Mouse (Mus musculus) left cerebral cortex, adult 2 months (tissue): ENCODE measurements around the gene Dgat2. TPM values are rescaled to one million over a fixed set of nuclear protein-coding genes. Genes with fewer than 3 reads are reported as not detected.
A peak's percentile ranks its signal among the peaks of the same experiment; 100 is the strongest.

Experiments
- DNase-seq, 2 experiments: peaks; one replicate each; pipeline ENCODE4 v3.0.0; 2021 to 2022; ENCODE audit warnings: low spot score in 2 of 2, mixed read lengths in 1 of 2; ENCODE audit errors: extremely low spot score in 1 of 2
- H3K27ac ChIP-seq: fragments of 200-600 bp; 2 replicates; pipeline ENCODE4 v1.8.1; 2022
- H3K4me3 ChIP-seq: fragments of 200-600 bp; 2 replicates; pipeline ENCODE4 v1.8.1; 2022
- CTCF ChIP-seq: fragments of 200-600 bp; IDR thresholded peaks from 2 replicates; pipeline ENCODE4 v1.8.1; 2022; ENCODE audit warnings: antibody characterized with exemption, mild to moderate bottlenecking, moderate library complexity
- intact Hi-C: fragments of 180-260 bp; cut with DNase I; formaldehyde crosslinking; loops from one replicate; pipeline ENCODE4 v1.15.1; 2025
- long read RNA-seq, 2 experiments: library from polyadenylated mRNA; stranded (forward); transcript quantifications; one replicate each; pipeline ENCODE4 v2.0.0; 2021; ENCODE audit warnings: borderline mapping rate in 2 of 2
- total RNA-seq, 2 experiments: library from RNA; stranded (reverse); gene quantifications; 2 replicates each; pipeline ENCODE4 v1.2.3; 2021

Dgat2 gene
- total RNA-seq = 10 to 100 TPM; 55.7 to 57.8 TPM
- long read RNA-seq, experiment 1, transcript Dgat2-201 (8 exons, 2,262 nt) = major isoform, 143 of 179 reads
- long read RNA-seq, experiment 1, partial matches to known transcripts = 20 of 179 reads
- long read RNA-seq, experiment 1, other reads (novel, unspliced or antisense) = 16 of 179 reads
- long read RNA-seq, experiment 2, transcript Dgat2-201 (8 exons, 2,262 nt) = major isoform, 68 of 92 reads
- long read RNA-seq, experiment 2, partial matches to known transcripts = 14 of 92 reads
- long read RNA-seq, experiment 2, other reads (novel, unspliced or antisense) = 10 of 92 reads

DNA sequence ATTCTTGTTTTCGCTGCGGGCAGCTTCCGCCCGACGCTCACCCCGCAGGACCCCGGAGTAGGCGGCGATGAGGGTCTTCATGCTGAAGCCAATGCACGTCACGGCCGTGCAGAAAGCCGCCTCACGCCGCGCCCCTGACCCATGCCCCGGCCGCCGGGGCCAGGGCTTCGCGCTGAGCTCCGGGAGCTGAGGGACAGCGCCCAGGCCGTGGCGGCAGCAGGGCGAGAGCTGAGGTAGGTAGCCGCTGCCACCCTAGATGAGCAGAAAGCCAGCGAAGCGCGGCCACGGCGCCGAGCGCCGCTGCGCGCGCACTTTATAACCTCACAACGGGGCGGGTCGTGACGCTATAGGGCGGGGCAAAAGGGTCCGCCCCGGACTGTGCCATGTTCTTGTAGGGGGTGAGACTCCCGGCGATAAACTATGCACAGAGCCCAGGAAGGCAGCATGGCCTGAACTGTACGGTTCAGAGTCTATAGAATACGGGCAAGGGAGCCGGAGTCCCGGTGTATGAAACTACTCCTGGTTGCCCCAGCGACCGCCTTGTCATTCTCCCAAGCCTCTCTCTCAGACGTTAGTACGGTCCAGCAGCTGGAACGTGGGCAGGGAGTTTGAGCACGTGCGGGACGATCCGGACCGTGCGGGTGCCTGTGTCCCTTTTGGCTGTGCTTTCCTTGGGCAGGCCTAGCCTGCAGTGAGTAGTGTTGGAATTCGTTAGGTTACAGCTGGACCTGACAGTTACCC, at the start of gene Dgat2:
Dgat2 (minus strand) TSS at position 288 of the 741 bp plus-strand sequence.
- peak; percentile 92 to 95 for DNase-seq
- Histone ChIP-seq H3K27ac (peak within 1 kb of the TSS; percentile 99), H3K4me3 (peak within 1 kb of the TSS; percentile 78)
- TF ChIP-seq CTCF = no peak
- intact Hi-C loops = loop anchor here (2.0 kb wide), 1 partner anchor 66 kb away; no protein-coding TSS in a partner anchor

DNA sequence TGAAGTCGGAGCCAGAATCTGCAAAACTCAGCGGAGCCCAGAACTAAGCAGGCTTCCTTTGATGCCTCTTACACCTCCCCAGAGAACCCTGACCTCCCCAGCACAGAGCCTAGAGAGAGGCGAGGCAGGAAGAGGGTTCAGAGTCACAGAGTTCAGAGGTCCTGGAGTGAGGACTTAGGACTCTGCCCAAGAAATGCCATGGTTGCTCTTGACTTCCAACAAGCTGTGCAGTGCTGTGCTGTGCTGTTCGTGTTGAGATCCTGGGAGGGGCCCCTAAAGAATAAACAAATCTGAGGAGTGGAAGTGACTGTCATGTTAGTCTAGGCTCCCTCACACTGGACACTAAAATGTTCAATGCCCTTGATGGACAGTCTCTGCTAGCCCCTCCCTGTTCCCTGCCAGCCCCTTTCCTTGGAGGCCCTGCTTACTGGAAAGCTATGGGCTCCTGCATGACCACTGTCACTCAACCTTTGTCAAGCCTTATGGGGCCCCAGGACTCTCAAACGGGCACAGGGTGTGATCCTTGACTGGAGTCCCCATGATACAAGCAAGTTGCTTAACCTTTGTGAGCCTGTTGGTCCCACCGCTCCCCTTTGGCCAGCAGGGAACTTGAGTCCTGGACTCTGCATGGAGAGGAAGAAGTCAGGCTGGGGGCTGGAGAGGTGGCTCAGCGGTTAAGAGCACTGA, 47.7 kb upstream of the Dgat2 start:
- intact Hi-C loops = no loop called here
- H3K27ac ChIP-seq = no peak overlapping the region
- no peak for TF ChIP-seq CTCF
- no peak overlapping the region for H3K4me3 ChIP-seq
- no peak for DNase-seq

DNA sequence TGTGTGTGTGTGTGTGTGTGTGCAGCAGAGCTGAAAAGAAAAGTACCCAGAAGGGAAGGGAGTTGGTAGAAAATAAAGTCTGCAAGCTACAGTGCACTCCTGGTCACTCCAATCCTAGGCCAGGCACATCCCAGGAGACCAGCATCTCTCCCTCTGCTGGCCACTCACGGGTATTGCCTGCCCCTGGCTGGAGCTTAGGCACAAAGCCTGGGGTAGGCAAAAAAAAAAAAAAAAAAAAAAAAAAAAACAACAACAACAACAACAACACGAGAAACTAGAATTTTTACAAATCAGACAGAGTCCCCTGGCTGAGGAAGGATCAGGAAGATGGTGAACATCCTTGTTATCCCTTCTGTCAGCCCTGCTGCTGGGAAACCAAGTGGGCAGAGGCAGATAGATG, 46.9 kb upstream of the Dgat2 start:
- peak in 1 of 2 experiments; percentile 36 for DNase-seq
- intact Hi-C loops = loop anchor here (10.0 kb wide), 1 partner anchor 55 kb away; no protein-coding TSS in a partner anchor
- H3K4me3 ChIP-seq = no peak overlapping the region
- peak; percentile 59 for TF ChIP-seq CTCF
- H3K27ac ChIP-seq = no peak overlapping the region

DNA sequence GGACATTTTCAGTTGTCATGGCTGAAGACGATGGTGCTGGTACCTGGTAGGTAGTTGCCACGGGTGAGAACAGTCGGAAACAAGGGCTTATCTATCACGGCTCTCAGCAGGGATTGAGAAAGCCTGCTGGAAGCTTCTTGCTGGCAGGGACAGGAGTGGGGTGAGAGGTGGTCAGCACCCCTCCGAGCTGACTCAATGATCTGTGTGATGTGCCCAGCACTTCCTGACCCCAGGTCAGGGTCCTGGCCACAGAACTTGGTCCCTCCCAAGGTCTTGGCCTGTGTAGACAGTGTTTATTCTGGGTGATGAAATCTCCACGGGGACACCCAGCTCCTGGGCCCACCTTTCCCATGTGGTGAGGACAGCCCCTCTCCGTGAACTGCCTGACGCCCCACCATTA, 46.3 kb upstream of the Dgat2 start:
- TF ChIP-seq CTCF = no peak

DNA sequence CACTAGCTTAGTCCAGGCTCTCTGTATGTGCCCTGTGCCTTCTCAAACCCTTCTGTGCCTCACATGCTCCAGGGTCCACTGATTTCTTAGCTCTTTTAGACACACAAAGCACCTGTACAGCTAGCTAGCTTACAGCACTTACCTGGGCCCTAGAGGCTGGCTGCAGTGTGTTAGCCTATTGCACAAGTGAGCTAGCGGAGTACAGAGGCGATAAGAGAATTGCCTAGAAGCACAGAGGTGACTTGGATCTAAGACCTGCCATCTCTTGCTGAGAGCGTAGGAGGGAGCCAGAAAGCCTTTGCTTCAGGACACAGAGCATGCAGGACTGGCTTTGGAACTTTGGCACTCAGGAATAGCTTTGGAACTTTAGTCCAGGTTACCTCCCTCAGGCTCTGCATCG, 44.7 kb upstream of the Dgat2 start:
- Histone ChIP-seq H3K4me3 (no peak overlapping the region), H3K27ac (no peak overlapping the region)
- TF ChIP-seq CTCF = no peak
- intact Hi-C loops = loop anchor here (10.0 kb wide), 1 partner anchor 58 kb away; no protein-coding TSS in a partner anchor
- DNase-seq = no peak

More for the DNA sequence above, 46.3 kb upstream of the Dgat2 start:
- Histone ChIP-seq H3K4me3 (no peak overlapping the region), H3K27ac (no peak overlapping the region)
- intact Hi-C loops = loop anchor here (10.0 kb wide), 1 partner anchor 56 kb away; no protein-coding TSS in a partner anchor
- no peak for DNase-seq

DNA sequence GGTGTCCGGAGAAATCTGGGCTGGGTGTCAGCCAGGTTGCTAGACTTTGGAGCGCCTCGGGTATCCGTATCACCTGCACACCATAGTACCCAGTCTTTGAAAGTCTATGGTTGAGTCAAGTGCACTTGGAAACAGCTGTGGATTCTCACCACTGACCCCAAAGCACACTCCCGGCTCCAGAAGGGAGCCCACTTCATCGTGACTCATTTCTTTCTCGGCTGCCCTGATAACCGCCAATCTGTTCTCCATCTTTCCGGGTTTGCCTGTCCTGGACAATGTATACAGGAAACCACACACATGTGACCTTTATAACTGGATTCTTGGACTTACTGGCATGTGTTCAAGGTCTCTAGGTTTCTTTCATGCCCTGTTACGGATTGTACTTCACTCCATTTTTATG, 44.1 kb upstream of the Dgat2 start:
- H3K27ac ChIP-seq = no peak overlapping the region
- DNase-seq = no peak
- intact Hi-C loops = loop anchor here (10.0 kb wide), 1 partner anchor 58 kb away; no protein-coding TSS in a partner anchor
- H3K4me3 ChIP-seq = no peak overlapping the region
- no peak for TF ChIP-seq CTCF

DNA sequence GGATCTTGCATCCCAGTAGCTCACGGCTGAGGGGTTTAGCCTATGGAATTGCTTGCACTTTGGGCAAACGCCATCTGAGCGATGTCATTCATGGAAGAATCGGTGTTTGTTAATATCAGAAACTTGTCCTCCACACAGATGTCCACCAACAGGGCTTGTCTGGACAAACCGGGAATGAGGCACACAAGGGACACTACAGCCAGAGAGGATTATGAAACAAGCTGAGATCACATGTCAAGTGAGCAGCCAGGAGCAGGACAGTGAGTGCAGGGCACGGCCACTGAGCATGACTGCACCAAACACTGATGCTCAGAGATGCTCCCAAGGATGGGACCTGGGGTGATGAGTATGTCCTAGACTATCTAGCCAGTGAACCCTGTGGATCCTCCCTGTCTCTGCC, 42.9 kb upstream of the Dgat2 start:
- no peak for TF ChIP-seq CTCF
- no peak for DNase-seq
- no peak overlapping the region for H3K4me3 ChIP-seq
- intact Hi-C loops = loop anchor here (10.0 kb wide), 1 partner anchor 59 kb away; no protein-coding TSS in a partner anchor
- H3K27ac ChIP-seq = no peak overlapping the region

DNA sequence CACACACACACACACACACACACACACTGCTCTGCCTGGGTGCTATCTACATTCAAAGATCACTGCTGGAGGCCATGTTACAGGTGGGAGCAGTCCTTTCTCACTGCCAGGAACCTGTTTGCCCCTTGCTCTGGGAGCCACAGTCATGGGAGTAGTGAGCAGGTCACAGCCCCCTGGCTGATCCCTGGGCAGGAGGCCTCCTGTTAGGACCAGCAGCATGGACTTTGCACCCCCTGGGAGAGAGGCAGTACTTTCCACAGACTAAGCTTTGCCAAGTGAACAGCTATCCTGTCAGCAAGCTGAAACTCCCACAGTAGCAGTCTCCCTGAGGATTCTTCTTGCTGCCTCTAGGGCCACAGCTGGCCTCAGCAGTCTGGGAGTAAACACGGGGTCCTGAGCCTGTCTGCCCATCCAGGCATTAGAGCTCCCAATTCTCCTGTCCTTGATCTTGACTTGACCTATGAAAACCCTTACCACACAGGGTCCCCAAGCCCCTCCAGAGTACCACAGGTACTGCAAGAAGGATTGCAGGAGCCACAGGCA, 42.2 kb upstream of the Dgat2 start:
- intact Hi-C loops = loop anchor here (10.0 kb wide), 1 partner anchor 60 kb away; no protein-coding TSS in a partner anchor
- no peak for DNase-seq
- Histone ChIP-seq H3K4me3 (no peak overlapping the region), H3K27ac (no peak overlapping the region)
- no peak for TF ChIP-seq CTCF

DNA sequence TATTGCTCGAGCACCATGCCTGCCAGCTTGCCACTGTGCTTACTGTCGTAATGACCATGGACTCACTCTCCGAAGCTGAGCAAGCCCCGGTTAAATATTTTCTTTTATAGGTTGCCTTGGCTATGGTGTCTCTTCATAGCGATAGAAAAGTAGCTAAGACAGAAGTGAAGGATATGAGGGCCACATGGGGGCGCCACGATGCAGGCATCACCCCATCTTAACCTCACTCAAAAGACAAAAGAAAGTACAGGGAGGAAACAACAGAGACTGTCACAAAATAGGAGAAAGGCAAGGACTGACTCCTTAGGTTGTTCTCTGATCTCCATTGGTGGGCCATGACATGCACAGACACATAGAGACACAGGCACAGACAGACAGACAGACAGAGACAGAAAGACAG, 41.7 kb upstream of the Dgat2 start:
- Histone ChIP-seq H3K4me3 (no peak overlapping the region), H3K27ac (no peak overlapping the region)
- no peak for DNase-seq
- intact Hi-C loops = loop anchor here (10.0 kb wide), 1 partner anchor 61 kb away; no protein-coding TSS in a partner anchor
- TF ChIP-seq CTCF = peak; percentile 43

DNA sequence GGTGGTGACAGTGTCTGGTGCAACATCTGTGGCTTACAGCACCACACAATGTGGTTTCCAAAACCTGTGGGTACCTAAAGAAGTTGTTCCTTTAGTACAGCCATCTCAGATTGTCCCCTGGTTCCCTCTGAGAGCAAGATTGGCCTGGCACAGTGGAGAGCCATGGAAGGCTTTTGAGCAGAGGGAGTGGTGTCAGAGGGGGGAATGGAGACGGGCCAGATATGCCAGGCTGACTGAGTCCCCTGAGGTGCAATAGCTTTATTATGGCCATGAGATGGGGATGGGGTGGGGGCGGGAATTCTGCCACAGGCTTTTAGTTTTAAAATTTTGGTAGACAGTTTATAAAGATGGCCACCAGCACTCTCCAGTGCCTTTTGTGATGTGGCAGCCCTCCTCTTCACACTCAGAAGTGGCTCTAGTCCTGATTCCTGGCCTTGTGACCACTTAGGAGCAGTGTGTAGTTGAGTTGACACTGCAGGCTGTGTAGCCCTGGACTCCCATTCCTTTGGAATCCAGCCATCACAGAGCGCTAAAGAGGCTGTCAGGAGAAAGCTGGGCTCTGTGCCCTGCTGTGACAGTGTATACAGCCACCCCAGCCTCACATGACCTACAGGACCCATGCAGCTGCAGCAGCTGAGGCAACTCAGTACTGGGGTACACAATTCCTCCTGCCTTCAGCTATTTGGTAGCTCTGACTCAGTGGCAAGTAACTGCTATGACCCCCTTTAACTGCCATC, 35.0 kb upstream of the Dgat2 start:
- no peak for DNase-seq
- intact Hi-C loops = no loop called here
- TF ChIP-seq CTCF = no peak

DNA sequence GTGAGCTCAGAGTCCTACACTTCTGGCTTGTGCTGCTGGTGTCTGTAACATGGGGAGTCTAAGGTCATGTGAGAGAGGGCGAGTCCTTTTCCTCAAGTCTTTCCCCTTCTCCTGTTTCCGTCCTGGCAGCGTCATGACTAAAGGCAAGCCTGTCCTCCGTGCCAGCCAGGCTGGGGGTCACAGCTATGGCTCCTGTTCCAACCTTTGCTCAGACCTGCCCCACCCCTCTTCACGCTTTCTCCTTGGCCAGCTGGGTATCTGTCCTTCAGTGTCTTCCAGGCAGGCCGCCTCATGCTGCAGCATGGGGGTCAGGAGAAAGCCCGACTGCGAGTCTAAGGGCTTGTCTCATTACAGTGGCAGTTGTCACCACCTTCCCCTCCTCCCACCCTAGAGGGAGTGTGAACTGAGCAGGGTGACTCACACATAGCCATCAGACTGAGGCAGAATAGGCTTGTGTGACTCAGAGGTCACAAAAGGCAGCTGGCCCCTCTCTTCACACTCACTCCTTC, 32.9 kb upstream of the Dgat2 start:
- intact Hi-C loops = no loop called here
- no peak for TF ChIP-seq CTCF
- no peak overlapping the region for H3K4me3 ChIP-seq
- no peak overlapping the region for H3K27ac ChIP-seq
- DNase-seq = no peak

More for the DNA sequence above, 35.0 kb upstream of the Dgat2 start:
- no peak overlapping the region for H3K4me3 ChIP-seq
- no peak overlapping the region; the same call in 1 of the 2 replicates for H3K27ac ChIP-seq
